Mouse (Mus musculus) embryonic facial prominence, embryonic 13.5 days (tissue): ENCODE measurements around the gene Ccnjl. TPM values are rescaled to one million over a fixed set of nuclear protein-coding genes. Genes with fewer than 3 reads are reported as not detected.
A peak's percentile ranks its signal among the peaks of the same experiment; 100 is the strongest.

Source experiments
- ATAC-seq: fragments of 200-750 bp; cut with Nextera tagmentation; 2 replicates; pipeline ENCODE4 v1.8.0; 2017; ENCODE audit warnings: low read depth; ENCODE audit not compliant: insufficient number of reproducible peaks, insufficient read depth, low FRiP score, low TSS enrichment
- H3K27ac ChIP-seq: fragments of 300-500 bp; sonication (generic); 2 replicates; pipeline ENCODE4 v1.5.1; 2015; ENCODE audit warnings: moderate library complexity, mild to moderate bottlenecking, inconsistent platforms
- H3K27me3 ChIP-seq: fragments of 300-500 bp; sonication (generic); 2 replicates; pipeline ENCODE4 v1.6.1; 2015; ENCODE audit warnings: mild to moderate bottlenecking, inconsistent platforms
- H3K36me3 ChIP-seq: fragments of 300-500 bp; sonication (generic); 2 replicates; pipeline ENCODE4 v1.6.1; 2015; ENCODE audit warnings: mild to moderate bottlenecking, inconsistent platforms
- H3K4me1 ChIP-seq: fragments of 300-500 bp; sonication (generic); 2 replicates; pipeline ENCODE4 v1.6.1; 2015; ENCODE audit warnings: inconsistent platforms
- H3K4me2 ChIP-seq: fragments of 300-500 bp; sonication (generic); 2 replicates; pipeline ENCODE4 v1.6.1; 2015; ENCODE audit warnings: moderate library complexity, mild to moderate bottlenecking, inconsistent platforms
- H3K4me3 ChIP-seq: fragments of 300-500 bp; sonication (generic); 2 replicates; pipeline ENCODE4 v1.5.1; 2015; ENCODE audit warnings: mild to moderate bottlenecking, inconsistent platforms
- H3K9ac ChIP-seq: fragments of 300-500 bp; sonication (generic); 2 replicates; pipeline ENCODE4 v1.6.1; 2015; ENCODE audit warnings: mild to moderate bottlenecking, inconsistent platforms
- H3K9me3 ChIP-seq: fragments of 300-500 bp; sonication (generic); 2 replicates; pipeline ENCODE4 v1.6.1; 2016; ENCODE audit warnings: inconsistent platforms
- whole genome bisulfite sequencing: fragments of 180-500 bp; shearing (Covaris S2); methylation state at CpG from one replicate; pipeline ENCODE4 v1.1.7; 2015; ENCODE audit warnings: mixed read lengths; 5-methylcytosine and 5-hydroxymethylcytosine counted together
- polyA plus RNA-seq: library from polyadenylated mRNA; unstranded; fragments of >200 nt; fragmentation: Nextera tagmentation; extraction: Ambion mirVana; gene quantifications from 2 replicates; pipeline ENCODE4 v1.2.1, GENCODE M21; 2015

Ccnjl gene
- polyA plus RNA-seq, 1 experiment from 2014 or later, result 14.2 TPM

- Histone ChIP-seq H3K27ac (no peak overlapping the region), H3K4me2 (no peak overlapping the region), H3K9me3 (no peaks in the 10 kb centered on the region), H3K27me3 (no peaks in the 10 kb centered on the region), H3K4me1 (peaks cover 30% of the 10 kb centered on the region), H3K36me3 (no peaks in the 10 kb centered on the region), H3K4me3 (no peak overlapping the region), H3K9ac (no peak overlapping the region)
- 75% methylated on average over 3 of the region's 3 CpGs for WGBS
- ATAC-seq, result no peak
These were observed 23.2 kb downstream of the Ccnjl start for GRCm38 (mm10) chr11:43551756-43552155.

- 65% methylated on average over 6 of the region's 6 CpGs for WGBS
- H3K9ac ChIP-seq, result no peak overlapping the region
- no peak overlapping the region for H3K4me3 ChIP-seq
- no peaks in the 10 kb centered on the region for H3K9me3 ChIP-seq
- no peaks in the 10 kb centered on the region for H3K27me3 ChIP-seq
- H3K4me1 ChIP-seq, result peaks cover 30% of the 10 kb centered on the region
- no peak overlapping the region for H3K4me2 ChIP-seq
- H3K36me3 ChIP-seq, result peaks cover 7% of the 10 kb centered on the region
- no peak for ATAC-seq
- H3K27ac ChIP-seq, result no peak overlapping the region
These were observed 24.1 kb downstream of the Ccnjl start for GRCm38 (mm10) chr11:43552675-43553074.

GRCm38 (mm10) chr11:43556538-43556937 lies 28.0 kb downstream of the Ccnjl start:
- Histone ChIP-seq H3K9ac (no peak overlapping the region), H3K27ac (no peak overlapping the region), H3K4me1 (peaks cover 13% of the 10 kb centered on the region; the same call in 1 of the 2 replicates), H3K4me2 (no peak overlapping the region), H3K36me3 (peaks cover 25% of the 10 kb centered on the region), H3K27me3 (no peaks in the 10 kb centered on the region), H3K9me3 (no peaks in the 10 kb centered on the region), H3K4me3 (no peak overlapping the region)
- ATAC-seq, result no peak
- 90% methylated on average over 11 of the region's 11 CpGs for WGBS

GRCm38 (mm10) chr11:43559515-43560292 lies 31.1 kb downstream of the Ccnjl start:
- H3K4me3 ChIP-seq, result no peak overlapping the region
- no peaks in the 10 kb centered on the region for H3K9me3 ChIP-seq
- no peak overlapping the region for H3K9ac ChIP-seq
- H3K4me1 ChIP-seq, result peaks cover 5% of the 10 kb centered on the region; the same call in 1 of the 2 replicates
- H3K27ac ChIP-seq, result no peak overlapping the region; the same call in 1 of the 2 replicates
- 22% methylated on average over 6 of the region's 6 CpGs for WGBS
- H3K27me3 ChIP-seq, result no peaks in the 10 kb centered on the region
- peaks cover 25% of the 10 kb centered on the region for H3K36me3 ChIP-seq
- no peak overlapping the region for H3K4me2 ChIP-seq
- ATAC-seq, result no peak

GRCm38 (mm10) chr11:43563654-43564244 lies 35.2 kb downstream of the Ccnjl start:
- H3K9me3 ChIP-seq, result no peaks in the 10 kb centered on the region
- H3K27me3 ChIP-seq, result no peaks in the 10 kb centered on the region
- H3K9ac ChIP-seq, result no peak overlapping the region
- H3K4me2 ChIP-seq, result no peak overlapping the region
- ATAC-seq, result no peak
- H3K27ac ChIP-seq, result no peak overlapping the region; the same call in 1 of the 2 replicates
- H3K4me1 ChIP-seq, result peaks cover 25% of the 10 kb centered on the region
- 66% methylated on average over 10 of the region's 10 CpGs for WGBS
- no peak overlapping the region for H3K4me3 ChIP-seq
- peaks cover 7% of the 10 kb centered on the region for H3K36me3 ChIP-seq

- H3K9ac ChIP-seq, result no peak overlapping the region
- no peaks in the 10 kb centered on the region for H3K36me3 ChIP-seq
- H3K4me3 ChIP-seq, result no peak overlapping the region
- H3K27me3 ChIP-seq, result no peaks in the 10 kb centered on the region
- H3K9me3 ChIP-seq, result no peaks in the 10 kb centered on the region
- no peak overlapping the region for H3K27ac ChIP-seq
- ATAC-seq, result no peak
- H3K4me2 ChIP-seq, result no peak overlapping the region
- 42% methylated on average over 2 of the region's 2 CpGs for WGBS
- peaks cover 26% of the 10 kb centered on the region for H3K4me1 ChIP-seq
These were observed 36.8 kb downstream of the Ccnjl start for GRCm38 (mm10) chr11:43565414-43565813.

GRCm38 (mm10) chr11:43565852-43566251 lies 37.3 kb downstream of the Ccnjl start:
- Histone ChIP-seq H3K27ac (peak overlapping the region; percentile 69; the same call in 1 of the 2 replicates), H3K9ac (no peak overlapping the region), H3K4me2 (no peak overlapping the region), H3K36me3 (no peaks in the 10 kb centered on the region), H3K9me3 (no peaks in the 10 kb centered on the region), H3K27me3 (no peaks in the 10 kb centered on the region), H3K4me3 (no peak overlapping the region), H3K4me1 (peaks cover 26% of the 10 kb centered on the region)
- WGBS, result 6% methylated on average over 8 of the region's 8 CpGs
- no peak for ATAC-seq

GRCm38 (mm10) chr11:43566696-43567095 lies 38.1 kb downstream of the Ccnjl start:
- H3K4me2 ChIP-seq, result no peak overlapping the region
- no peaks in the 10 kb centered on the region for H3K36me3 ChIP-seq
- ATAC-seq, result no peak
- H3K27ac ChIP-seq, result peak overlapping the region; percentile 69
- H3K4me3 ChIP-seq, result no peak overlapping the region
- H3K9ac ChIP-seq, result no peak overlapping the region
- WGBS, result 46% methylated on average over 5 of the region's 5 CpGs
- H3K27me3 ChIP-seq, result no peaks in the 10 kb centered on the region
- H3K9me3 ChIP-seq, result no peaks in the 10 kb centered on the region
- H3K4me1 ChIP-seq, result peaks cover 26% of the 10 kb centered on the region

GRCm38 (mm10) chr11:43568263-43568662 lies 39.7 kb downstream of the Ccnjl start:
- Histone ChIP-seq H3K27me3 (no peaks in the 10 kb centered on the region), H3K9me3 (no peaks in the 10 kb centered on the region), H3K9ac (no peak overlapping the region), H3K4me2 (no peak overlapping the region), H3K4me1 (peaks cover 30% of the 10 kb centered on the region), H3K36me3 (0 out of 2 replicates have a peak, but pooled peaks cover 3% of the 10 kb centered on the region), H3K27ac (no peak overlapping the region), H3K4me3 (no peak overlapping the region)
- no peak for ATAC-seq
- WGBS, result 62% methylated on average over 5 of the region's 5 CpGs

- ATAC-seq, result no peak
- Histone ChIP-seq H3K4me3 (no peak overlapping the region), H3K36me3 (0 out of 2 replicates have a peak, but pooled peaks cover 3% of the 10 kb centered on the region), H3K27me3 (no peaks in the 10 kb centered on the region), H3K9ac (0 out of 2 replicates have a peak overlapping the region, but pooled peaks have one; percentile 11), H3K4me2 (no peak overlapping the region), H3K4me1 (peaks cover 30% of the 10 kb centered on the region), H3K27ac (peak overlapping the region; percentile 29), H3K9me3 (no peaks in the 10 kb centered on the region)
- 81% methylated on average over 5 of the region's 5 CpGs for WGBS
These were observed 40.6 kb downstream of the Ccnjl start for GRCm38 (mm10) chr11:43569188-43569587.

- Histone ChIP-seq H3K9me3 (no peaks in the 10 kb centered on the region), H3K4me2 (no peak overlapping the region), H3K36me3 (0 out of 2 replicates have a peak, but pooled peaks cover 3% of the 10 kb centered on the region), H3K27ac (peak overlapping the region; percentile 33), H3K4me1 (peaks cover 30% of the 10 kb centered on the region), H3K9ac (0 out of 2 replicates have a peak overlapping the region, but pooled peaks have one; percentile 11), H3K4me3 (no peak overlapping the region), H3K27me3 (no peaks in the 10 kb centered on the region)
- ATAC-seq, result no peak
- WGBS, result 66% methylated on average over 11 of the region's 11 CpGs
These were observed 41.0 kb downstream of the Ccnjl start for GRCm38 (mm10) chr11:43569595-43569994.

GRCm38 (mm10) chr11:43575061-43575375 lies 46.4 kb downstream of the Ccnjl start:
- H3K4me3 ChIP-seq, result no peak overlapping the region

More at GRCm38 (mm10) chr11:43575061-43575375, 46.4 kb downstream of the Ccnjl start:
- H3K27ac ChIP-seq, result peak overlapping the region; percentile 76
- H3K9ac ChIP-seq, result peak overlapping the region; percentile 44; the same call in 1 of the 2 replicates
- ATAC-seq, result no peak
- no peaks in the 10 kb centered on the region for H3K27me3 ChIP-seq
- peaks cover 13% of the 10 kb centered on the region for H3K36me3 ChIP-seq
- H3K9me3 ChIP-seq, result no peaks in the 10 kb centered on the region
- 11% methylated on average over 3 of the region's 3 CpGs for WGBS
- peak overlapping the region; percentile 27 for H3K4me2 ChIP-seq
- peaks cover 17% of the 10 kb centered on the region for H3K4me1 ChIP-seq
